Mouse (Mus musculus) liver, adult 2 months (tissue): Measurements from ENCODE around the gene Htr3b. TPM values are rescaled to one million over a fixed set of nuclear protein-coding genes. Genes with fewer than 3 reads are reported as not detected.

Experiments used
- DNase-seq: peaks from one replicate; pipeline ENCODE4 v3.0.0-alpha.2; 2011; ENCODE audit warnings: low read depth, low spot score; ENCODE audit errors: extremely low read depth
- H3K27ac ChIP-seq: fragments of 200-500 bp; replicated peaks from 2 replicates; pipeline ENCODE4 v1.5.1; 2012; ENCODE audit warnings: low read depth, mild to moderate bottlenecking, control low read depth, inconsistent platforms, low read length; ENCODE audit not compliant: insufficient read depth
- H3K27me3 ChIP-seq: fragments of 200-500 bp; 2 replicates; pipeline ENCODE4 v1.6.1; 2012; ENCODE audit warnings: mild to moderate bottlenecking, moderate library complexity, low read length, inconsistent platforms; ENCODE audit not compliant: control insufficient read depth, insufficient read depth
- H3K36me3 ChIP-seq: fragments of 200-500 bp; 2 replicates; pipeline ENCODE4 v1.6.1; 2012; ENCODE audit warnings: low read length, inconsistent platforms; ENCODE audit not compliant: control insufficient read depth, insufficient read depth
- H3K4me1 ChIP-seq: fragments of 200-500 bp; 2 replicates; pipeline ENCODE4 v1.6.1; 2011; ENCODE audit warnings: low read length; ENCODE audit not compliant: control insufficient read depth, insufficient read depth
- H3K4me3 ChIP-seq: fragments of 200-500 bp; 2 replicates; pipeline ENCODE4 v1.5.1; 2011; ENCODE audit warnings: low read depth, mild to moderate bottlenecking, control low read depth, low read length, moderate library complexity; ENCODE audit not compliant: insufficient read depth
- H3K79me2 ChIP-seq: fragments of 200-500 bp; 2 replicates; pipeline ENCODE4 v1.6.1; 2012; ENCODE audit warnings: inconsistent platforms, mild to moderate bottlenecking, low read length, moderate library complexity; ENCODE audit not compliant: control insufficient read depth, insufficient read depth
- H3K9ac ChIP-seq: fragments of 200-500 bp; 2 replicates; pipeline ENCODE4 v1.6.1; 2012; ENCODE audit warnings: low read depth, mild to moderate bottlenecking, control low read depth, inconsistent platforms, low read length
- CTCF ChIP-seq: fragments of 200-500 bp; IDR thresholded peaks from 2 replicates; pipeline ENCODE4 v1.5.1; 2011; ENCODE audit warnings: low read depth, low read length, control low read depth
- POLR2A ChIP-seq: fragments of 200-500 bp; IDR thresholded peaks from 2 replicates; pipeline ENCODE4 v1.6.1; 2011; ENCODE audit warnings: low read length, control low read depth; ENCODE audit not compliant: insufficient read depth; ENCODE audit errors: extremely low read depth
- WGBS: fragments of 180-500 bp; shearing (Covaris S2); methylation state at CpG from one replicate; pipeline ENCODE4 v1.1.7; 2018; 5-methylcytosine and 5-hydroxymethylcytosine counted together
- polyA plus RNA-seq: library from polyadenylated mRNA; depleted of rRNA; stranded (reverse); fragments of >200 nt; gene quantifications from 2 replicates; pipeline ENCODE4 v1.2.3, GENCODE M21; 2012; rRNA removed
- total RNA-seq: library from RNA; depleted of rRNA; stranded (reverse); fragments of >200 nt; gene quantifications from 2 replicates; pipeline ENCODE4 v1.2.3, GENCODE M21; 2014; rRNA removed

The Htr3b gene
- total and polyA plus RNA-seq, 2 experiments: not detected

- no peak for TF ChIP-seq POLR2A
- TF ChIP-seq CTCF: no peak
- H3K27me3 ChIP-seq: no peaks in the 10 kb centered on the region
- H3K27ac ChIP-seq: no peak overlapping the region
- no peak overlapping the region for H3K4me3 ChIP-seq
- no peaks in the 10 kb centered on the region for H3K4me1 ChIP-seq
- no peak overlapping the region for H3K9ac ChIP-seq
- DNase-seq: no peak
- 79% methylated on average over 7 of the region's 7 CpGs for WGBS
- H3K79me2 ChIP-seq: no peaks in the 10 kb centered on the region
- no peaks in the 10 kb centered on the region for H3K36me3 ChIP-seq
Measured at GRCm38 (mm10) chr9:48889093-48889492, 75.7 kb downstream of the Htr3b start.

Other genes with a start within 250 kb of the Htr3b start
- gene Zbtb16, start 128.8 kb downstream of the Htr3b start, total RNA-seq: 19.3 and 24.2 TPM in 2 replicates
- 5.3 and 7.2 TPM in 2 replicates for gene Zbtb16, start 128.8 kb downstream of the Htr3b start, polyA plus RNA-seq
- not detected in 2 replicates for gene Htr3a, start 53.9 kb downstream of the Htr3b start, total RNA-seq
- not detected in 2 replicates for gene Htr3a, start 53.9 kb downstream of the Htr3b start, polyA plus RNA-seq
- 6.1 and 8.0 TPM in 2 replicates for gene Usp28, start 20.4 kb upstream of the Htr3b start, total RNA-seq
- gene Usp28, start 20.4 kb upstream of the Htr3b start, polyA plus RNA-seq: 6.4 and 8.2 TPM in 2 replicates
- gene Zw10, start 90.6 kb upstream of the Htr3b start, total RNA-seq: 9.6 and 9.9 TPM in 2 replicates
- 5.6 and 6.1 TPM in 2 replicates for gene Zw10, start 90.6 kb upstream of the Htr3b start, polyA plus RNA-seq
- gene Tmprss5, start 116.3 kb upstream of the Htr3b start, total RNA-seq: not detected in 2 replicates
- not detected in 2 replicates for gene Tmprss5, start 116.3 kb upstream of the Htr3b start, polyA plus RNA-seq